Mouse (Mus musculus): ENCODE data around the gene Rnf168.

Rnf168 gene

DNA sequence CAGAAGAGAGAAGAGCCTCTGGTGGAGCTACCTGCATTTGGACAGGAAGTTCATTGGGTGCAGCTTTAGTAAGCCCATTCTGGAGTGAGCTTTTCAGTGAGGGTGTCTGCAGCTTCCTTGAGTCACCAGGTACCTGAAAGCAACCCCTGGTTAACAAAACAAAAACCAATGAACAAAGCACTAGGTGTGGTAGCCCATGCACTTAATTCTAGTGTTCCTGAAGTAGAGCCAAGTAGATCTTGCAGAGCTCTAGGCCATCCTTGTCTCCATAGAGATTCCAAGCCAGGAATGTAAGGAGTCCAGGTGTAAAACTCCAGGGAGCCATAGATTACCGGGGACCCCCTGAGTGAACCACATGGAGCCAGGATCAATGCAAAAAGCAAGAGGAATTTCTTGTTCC is 25.8 kb downstream of the Rnf168 start:
- in situ Hi-C loops (cut with MboI; ENCODE audit: low pct_unique_long_range_greater_than_20kb in 1 of 2, low sequenced_read_pairs in 2 of 2, unreplicated experiment in 1 of 2): no loop called here

DNA sequence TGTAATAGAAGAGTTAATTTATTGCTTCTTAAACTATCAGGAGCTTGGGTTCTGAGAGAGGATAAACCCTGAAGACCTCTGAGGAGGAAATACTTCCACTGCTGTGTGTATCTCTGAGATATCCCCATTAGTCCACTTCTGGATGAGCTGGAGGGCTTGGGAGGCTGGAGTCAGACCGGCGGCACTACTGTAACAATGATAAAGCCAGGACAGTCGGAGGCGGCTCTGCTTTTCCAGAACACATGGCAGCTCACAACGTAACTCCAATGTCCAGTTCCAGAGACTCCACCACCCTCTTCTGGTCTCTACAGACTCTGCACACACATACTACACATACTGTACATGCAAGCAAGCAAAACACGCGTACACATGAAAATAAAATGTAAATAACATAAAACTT is 26.6 kb downstream of the Rnf168 start:
- in situ Hi-C loops (cut with MboI; ENCODE audit: low pct_unique_long_range_greater_than_20kb in 1 of 2, low sequenced_read_pairs in 2 of 2, unreplicated experiment in 1 of 2): no loop called here

DNA sequence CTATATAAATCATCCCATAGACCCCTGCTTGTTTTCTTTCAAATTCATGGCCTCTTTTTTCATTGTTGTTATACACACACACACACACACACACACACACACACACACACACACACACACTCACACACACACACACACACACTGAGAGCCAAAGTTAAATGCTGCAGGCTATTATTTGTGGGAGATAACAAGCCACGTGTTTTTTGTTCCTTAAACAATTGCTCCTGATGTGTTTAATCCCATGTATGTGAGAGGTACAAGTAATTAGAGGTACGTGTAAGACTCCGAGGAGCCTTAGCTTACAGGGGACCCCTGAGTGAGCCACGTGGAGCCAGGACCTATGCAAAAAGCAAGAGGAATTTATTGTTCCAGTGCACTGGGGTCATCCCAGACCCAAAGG is 34.7 kb downstream of the Rnf168 start:
- in situ Hi-C loops (cut with MboI; ENCODE audit: low pct_unique_long_range_greater_than_20kb in 1 of 2, low sequenced_read_pairs in 2 of 2, unreplicated experiment in 1 of 2): no loop called here

DNA sequence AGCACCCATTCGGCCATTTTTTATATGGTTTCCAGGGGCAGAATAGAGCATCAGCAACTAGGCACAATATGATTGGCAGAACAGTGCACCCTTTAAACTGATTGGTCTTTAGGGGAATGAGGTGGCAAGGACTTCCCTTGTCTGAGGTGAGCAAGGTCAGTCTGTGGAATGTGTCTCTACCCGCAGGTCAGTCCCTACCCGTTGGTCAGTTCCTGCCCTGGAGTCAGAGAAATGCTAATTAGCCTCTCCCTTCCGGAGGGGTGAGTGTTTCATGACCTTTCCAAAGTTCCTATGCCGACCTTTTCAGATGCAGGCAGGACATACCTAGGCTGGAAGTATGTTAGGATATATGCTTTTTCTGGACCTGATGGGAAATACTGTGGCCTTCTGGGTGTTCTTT is 35.1 kb downstream of the Rnf168 start:
- in situ Hi-C loops (cut with MboI; ENCODE audit: low pct_unique_long_range_greater_than_20kb in 1 of 2, low sequenced_read_pairs in 2 of 2, unreplicated experiment in 1 of 2): no loop called here

DNA sequence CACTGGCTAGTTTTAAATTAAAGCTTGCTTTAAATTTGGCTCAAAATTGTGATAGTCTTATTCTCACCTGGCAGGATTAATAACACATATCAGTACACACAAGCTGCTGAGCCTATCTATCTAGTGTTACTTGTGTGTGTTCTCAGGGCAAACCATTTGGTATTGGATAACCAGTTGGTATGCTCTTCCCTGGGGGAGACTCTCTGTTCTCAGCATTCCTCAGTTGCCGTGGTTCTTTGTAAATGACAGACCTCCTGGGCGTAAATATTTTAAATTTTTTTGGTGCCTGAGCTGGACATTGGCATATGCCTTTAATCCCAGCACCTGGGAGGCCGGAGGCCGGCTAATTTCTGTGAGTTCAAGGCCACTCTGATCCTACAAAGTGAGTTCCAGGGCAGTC is 35.6 kb downstream of the Rnf168 start:
- in situ Hi-C loops (cut with MboI; ENCODE audit: low pct_unique_long_range_greater_than_20kb in 1 of 2, low sequenced_read_pairs in 2 of 2, unreplicated experiment in 1 of 2): no loop called here

DNA sequence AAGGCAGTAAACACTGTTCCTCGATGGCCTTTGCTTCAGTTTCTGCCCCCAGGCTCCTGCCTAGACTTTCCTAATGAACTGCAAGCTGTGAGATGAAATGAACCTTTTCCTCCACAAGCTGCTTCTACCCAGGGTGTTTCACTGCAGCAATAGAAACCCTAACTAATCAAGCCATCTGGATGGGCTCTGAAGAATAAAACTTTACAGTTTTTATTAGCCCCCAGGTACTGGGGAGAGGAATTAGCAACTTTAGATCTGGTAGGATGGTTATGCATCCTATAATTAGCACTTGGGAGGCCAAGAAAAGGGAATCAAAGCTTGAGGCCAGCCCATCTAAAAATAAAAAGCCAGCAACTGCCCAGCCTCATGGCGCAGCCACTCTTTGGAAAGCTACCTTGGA is 39.3 kb downstream of the Rnf168 start:
- in situ Hi-C loops (cut with MboI; ENCODE audit: low pct_unique_long_range_greater_than_20kb in 1 of 2, low sequenced_read_pairs in 2 of 2, unreplicated experiment in 1 of 2): no loop called here

DNA sequence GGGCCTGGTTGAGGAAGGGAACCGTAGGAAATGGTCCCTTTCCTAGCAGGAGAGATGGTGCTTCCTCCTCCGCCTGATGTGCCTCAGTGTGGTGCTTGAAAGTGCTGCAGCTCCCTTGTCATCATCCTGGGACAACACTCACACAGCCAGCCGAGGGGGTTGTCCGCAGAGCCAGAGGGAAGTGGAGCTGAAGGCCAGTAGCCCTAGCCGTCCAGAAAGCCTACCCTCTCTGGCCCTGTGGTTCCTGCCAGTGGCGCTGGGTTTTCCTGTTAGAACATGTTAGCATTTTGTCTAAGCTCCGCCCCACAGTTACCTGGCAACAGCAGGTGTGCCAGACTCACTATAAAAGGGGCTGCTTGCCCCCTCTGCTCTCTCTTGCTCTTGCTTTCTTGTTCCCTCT is 46.7 kb downstream of the Rnf168 start:
- in situ Hi-C loops (cut with MboI; ENCODE audit: low pct_unique_long_range_greater_than_20kb in 1 of 2, low sequenced_read_pairs in 2 of 2, unreplicated experiment in 1 of 2): no loop called here

DNA sequence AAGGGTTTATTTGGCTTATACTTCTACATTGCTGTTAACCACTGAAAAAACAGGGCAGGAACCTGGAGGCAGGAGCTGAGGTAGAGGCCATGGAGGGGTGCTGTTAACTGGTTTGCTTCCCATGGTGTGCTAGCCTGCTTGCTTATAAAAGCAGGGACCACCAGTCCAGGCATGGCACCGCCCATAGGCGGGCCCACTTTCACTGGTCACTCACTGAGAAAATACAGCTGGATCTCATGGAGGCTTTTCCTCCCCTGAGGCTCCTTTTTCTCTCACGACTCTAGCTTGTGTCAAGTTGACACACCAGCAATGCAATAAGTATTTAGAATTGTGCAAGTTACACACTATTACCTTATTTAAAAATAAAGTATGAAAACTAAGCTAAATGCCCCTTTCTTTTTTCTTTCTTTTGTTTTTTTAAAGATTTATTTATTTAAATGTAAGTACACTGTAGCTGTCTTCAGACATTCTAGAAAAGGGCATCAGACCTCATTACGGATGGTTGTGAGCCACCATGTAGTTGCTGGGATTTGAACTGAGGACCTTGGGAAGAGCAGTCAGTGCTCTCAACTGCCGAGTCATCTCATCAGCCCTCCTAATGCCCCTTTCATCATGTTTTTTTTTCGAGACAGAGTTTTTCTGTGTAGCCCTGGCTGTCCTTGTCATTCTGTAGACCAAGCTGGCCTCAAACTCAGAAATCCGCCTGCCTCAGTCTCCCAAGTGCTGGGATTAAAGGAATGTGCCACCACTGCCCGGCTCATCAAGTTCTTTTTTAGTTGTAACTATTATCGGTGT is 53.8 kb downstream of the Rnf168 start:
- in situ Hi-C loops (cut with MboI; ENCODE audit: low pct_unique_long_range_greater_than_20kb in 1 of 2, low sequenced_read_pairs in 2 of 2, unreplicated experiment in 1 of 2): no loop called here

DNA sequence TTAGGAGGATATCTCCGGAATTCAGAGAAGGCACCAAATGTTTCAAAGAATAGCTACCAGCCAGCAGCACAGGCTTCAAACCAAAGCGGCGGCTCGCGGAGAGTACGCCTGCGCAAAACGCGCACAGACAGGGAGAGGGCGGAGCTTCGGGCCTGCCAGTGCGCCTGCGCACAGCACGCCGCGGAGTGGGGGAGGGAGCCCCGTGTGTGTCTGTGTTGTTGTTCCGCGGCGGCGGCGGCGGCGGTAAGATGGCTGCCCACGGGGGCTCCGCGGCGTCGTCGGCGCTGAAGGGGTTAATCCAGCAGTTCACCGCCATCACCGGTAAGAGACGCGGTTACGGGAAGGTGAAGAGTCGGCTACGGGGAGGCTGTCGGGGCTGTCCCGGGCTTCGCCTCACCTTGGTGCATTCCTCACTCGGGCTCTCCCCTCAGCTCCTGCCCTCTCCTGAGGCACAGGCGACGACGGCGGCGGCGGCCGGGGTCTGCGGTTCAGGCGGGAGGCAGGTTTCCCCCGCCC is 54.8 kb downstream of the Rnf168 start, which contains the start of gene Ubxn7:
Gene Ubxn7 (plus strand): TSS at position 218 of the 516 bp plus-strand sequence.
- in situ Hi-C loops (cut with MboI; ENCODE audit: low pct_unique_long_range_greater_than_20kb in 1 of 2, low sequenced_read_pairs in 2 of 2, unreplicated experiment in 1 of 2): no loop called here

DNA sequence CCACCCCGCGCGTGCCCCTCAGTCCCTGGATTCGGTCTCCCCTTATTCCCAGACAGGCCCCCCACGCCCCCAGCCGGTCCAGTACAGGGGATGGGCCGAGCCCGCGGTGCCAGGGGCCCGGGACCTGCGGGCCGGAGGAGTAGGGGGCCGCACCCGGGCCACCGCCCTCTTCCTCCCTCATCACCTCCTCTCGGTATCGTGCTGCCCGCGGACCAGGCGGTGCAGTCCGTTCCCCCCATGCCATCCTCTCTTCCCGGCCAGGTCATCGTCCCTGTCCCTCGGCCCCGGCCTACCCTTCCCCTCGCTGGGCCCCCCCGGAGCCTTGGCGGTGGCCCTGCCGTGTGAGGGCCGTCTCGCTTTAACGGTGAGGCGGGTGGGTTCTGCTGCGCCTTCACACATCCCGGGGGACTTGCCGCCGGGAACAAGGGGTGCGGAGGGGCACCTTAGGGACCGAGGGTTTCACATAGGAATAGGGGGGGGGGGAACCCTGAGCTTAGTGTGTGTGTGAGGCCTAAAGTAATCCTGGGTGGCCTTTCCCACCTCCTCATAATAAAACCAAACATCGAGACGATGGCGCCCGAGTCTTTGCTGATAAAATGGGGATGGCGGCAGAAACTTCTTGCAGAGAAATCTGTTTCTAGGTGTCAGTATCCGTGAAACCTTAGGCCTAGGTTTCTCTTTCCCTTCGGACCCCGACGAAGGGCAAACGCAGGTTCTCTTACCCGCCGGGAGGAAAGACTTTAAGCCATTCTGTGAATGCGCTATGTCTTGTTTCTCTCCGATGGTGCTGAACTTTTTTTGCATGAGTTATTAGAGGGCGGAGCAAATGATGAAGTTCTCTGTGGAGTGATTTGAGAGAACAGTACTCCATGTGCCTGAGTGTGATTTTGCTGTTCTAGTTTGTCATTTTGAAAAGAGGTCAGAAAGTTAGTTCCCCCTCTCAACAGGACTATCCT is 55.6 kb downstream of the Rnf168 start:
- in situ Hi-C loops (cut with MboI; ENCODE audit: low pct_unique_long_range_greater_than_20kb in 1 of 2, low sequenced_read_pairs in 2 of 2, unreplicated experiment in 1 of 2): no loop called here

DNA sequence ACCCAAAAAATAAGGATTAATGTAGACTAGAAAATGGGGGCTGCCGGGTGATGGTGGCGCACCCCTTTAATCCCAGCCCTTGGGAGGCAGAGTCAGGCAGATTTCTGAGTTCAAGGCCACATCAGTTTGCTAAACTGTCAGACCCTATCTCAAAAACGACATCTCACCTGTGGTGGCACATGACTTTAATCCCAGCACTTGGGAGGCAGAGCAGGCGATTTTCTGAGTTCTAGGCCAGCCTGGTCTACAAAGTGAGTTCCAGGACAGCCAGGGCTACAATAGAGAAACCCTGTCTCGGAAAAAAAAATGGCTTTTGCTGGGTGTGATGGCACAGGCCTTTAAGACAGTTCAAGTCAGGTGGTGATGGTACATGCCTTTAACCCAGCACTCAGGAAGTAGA is 57.9 kb downstream of the Rnf168 start:
- in situ Hi-C loops (cut with MboI; ENCODE audit: low pct_unique_long_range_greater_than_20kb in 1 of 2, low sequenced_read_pairs in 2 of 2, unreplicated experiment in 1 of 2): no loop called here

DNA sequence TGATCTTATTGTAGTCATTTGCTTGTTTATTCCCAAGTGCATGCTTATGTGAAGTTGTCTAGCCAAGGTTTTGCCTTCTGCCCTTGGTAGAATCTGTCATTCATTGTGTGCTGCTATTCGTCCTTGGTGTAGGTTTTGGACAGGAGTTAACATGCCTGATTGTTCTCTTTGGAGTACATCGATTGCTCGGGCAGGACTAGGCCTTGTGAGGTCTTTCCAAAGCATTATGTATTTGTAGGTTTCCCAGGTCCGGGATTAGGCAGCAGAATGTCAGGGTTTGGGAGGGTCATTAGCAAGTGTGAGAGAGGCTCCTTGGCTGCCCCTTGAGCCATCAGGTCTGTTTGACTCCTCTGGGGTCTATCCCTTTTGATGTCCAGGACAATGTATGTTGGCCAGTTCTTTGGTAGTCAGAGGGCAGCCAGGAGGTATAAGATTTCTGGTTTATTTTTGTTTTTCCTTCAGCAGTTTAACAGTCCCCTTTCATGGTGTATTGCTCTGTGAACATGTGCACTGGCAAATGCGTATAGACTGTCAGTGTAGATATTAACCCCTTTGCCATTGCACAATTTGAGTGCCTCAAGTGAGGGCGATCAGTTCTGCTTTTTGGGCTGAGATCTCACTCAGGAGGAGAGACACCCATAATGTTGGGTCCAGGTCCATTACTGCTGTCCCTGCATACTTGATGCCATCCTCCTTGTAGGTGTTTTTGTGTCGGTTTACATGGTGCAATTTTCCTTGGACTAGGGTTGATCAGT is 58.9 kb downstream of the Rnf168 start:
- in situ Hi-C loops (cut with MboI; ENCODE audit: low pct_unique_long_range_greater_than_20kb in 1 of 2, low sequenced_read_pairs in 2 of 2, unreplicated experiment in 1 of 2): no loop called here

DNA sequence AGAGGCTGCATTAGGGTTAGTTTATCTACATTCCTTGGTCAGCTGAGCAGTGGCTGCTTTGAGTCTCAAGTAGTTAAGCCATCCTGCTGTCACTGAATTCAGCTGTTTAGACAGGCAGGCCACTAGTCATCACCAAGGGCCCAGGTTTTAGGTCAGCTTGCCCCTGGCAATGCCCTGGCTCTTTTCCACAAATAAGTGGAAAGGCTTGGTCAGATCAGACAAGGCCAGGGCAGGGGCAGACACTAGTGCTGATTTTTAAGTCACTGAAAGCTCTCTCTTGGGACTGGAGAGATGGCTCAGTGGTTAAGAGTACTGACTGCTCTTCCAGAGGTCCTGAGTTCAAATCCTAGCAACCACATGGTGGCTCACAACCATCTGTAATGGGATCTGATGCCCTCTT is 59.7 kb downstream of the Rnf168 start:
- in situ Hi-C loops (cut with MboI; ENCODE audit: low pct_unique_long_range_greater_than_20kb in 1 of 2, low sequenced_read_pairs in 2 of 2, unreplicated experiment in 1 of 2): no loop called here

DNA sequence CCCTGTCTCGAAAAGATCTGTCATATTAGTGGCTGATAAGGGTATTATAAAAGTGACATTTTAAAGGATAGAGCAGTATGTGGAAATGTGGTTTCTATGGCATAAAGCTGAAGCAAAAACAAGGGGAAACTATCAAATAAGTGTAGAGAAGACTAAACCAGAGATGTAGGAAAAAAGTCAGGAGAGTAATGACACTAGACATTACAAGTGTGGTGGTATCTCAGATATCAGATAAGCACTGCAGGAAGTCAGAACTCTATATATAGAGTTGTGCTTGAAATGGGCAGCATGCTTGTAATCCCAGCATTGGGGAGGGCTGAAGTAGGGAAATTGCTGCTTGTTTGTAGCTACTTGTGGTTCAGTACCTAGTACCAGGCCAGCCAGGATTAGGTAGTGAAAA is 63.2 kb downstream of the Rnf168 start:
- in situ Hi-C loops (cut with MboI; ENCODE audit: low pct_unique_long_range_greater_than_20kb in 1 of 2, low sequenced_read_pairs in 2 of 2, unreplicated experiment in 1 of 2): no loop called here

DNA sequence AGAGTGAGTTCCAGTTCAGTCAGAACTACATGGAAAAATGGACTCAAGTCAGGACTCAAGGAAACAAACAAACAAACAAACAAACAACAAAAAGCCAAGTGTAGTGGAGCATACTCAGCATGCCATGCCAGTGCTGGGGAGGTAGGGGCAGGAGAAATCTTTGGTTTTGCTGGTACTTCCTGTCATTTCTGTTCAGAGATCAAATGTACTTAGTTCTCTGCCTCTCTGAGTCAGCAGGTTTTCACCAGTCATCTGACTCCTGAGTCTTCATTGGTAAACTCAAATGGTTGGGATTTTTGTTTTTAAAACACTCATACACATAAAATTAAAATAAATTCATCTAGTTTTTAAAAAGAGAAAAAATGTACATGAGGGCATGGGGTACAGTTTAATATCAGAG is 68.3 kb downstream of the Rnf168 start:
- in situ Hi-C loops (cut with MboI; ENCODE audit: low pct_unique_long_range_greater_than_20kb in 1 of 2, low sequenced_read_pairs in 2 of 2, unreplicated experiment in 1 of 2): no loop called here

DNA sequence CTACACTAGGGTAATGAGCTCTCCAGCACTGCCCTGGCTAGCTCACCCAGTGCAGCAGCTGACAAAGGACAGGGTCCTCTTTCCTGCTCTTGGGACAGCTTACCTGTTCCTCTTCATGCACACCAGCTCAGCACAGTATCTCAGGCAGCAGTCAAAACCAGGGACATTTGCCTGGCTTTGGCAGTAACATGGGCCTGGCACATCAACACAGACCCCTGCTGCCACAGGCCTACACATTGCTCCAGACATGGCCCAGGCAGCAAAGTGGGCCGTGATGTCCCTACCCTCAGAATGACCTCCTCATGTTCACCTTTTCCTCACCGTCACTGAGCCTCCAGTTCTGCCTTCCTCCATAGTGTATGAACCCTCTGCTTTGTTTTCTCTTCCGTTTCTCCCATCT is 73.5 kb downstream of the Rnf168 start:
- in situ Hi-C loops (cut with MboI; ENCODE audit: low pct_unique_long_range_greater_than_20kb in 1 of 2, low sequenced_read_pairs in 2 of 2, unreplicated experiment in 1 of 2): no loop called here
